Mouse (Mus musculus) adrenal gland, adult 8-10 months (tissue): ENCODE data around the gene Atp2b1. TPM values are rescaled to one million over a fixed set of nuclear protein-coding genes. Genes with fewer than 3 reads are reported as not detected.
"Not testable (repeated sequence)": the region's sequence is repeated elsewhere in the genome, so short reads cannot be mapped to it uniquely, and the experiment has no call there.

ENCODE experiments used
- DNase-seq: peaks from one replicate; pipeline ENCODE4 v3.0.0; 2022
- total RNA-seq, 4 experiments: library from RNA; stranded (reverse); gene quantifications; 2 replicates each; pipeline ENCODE4 v1.2.4; 2022

The Atp2b1 gene
- total RNA-seq, 4 experiments from 2014 or later = 48.0 to 69.1 (median 53.3) TPM

GRCm38 (mm10) chr10:98966407-98967215, 52.4 kb downstream of the Atp2b1 start:
- no peak for DNase-seq

GRCm38 (mm10) chr10:98967240-98967891, 53.2 kb downstream of the Atp2b1 start:
- no peak for DNase-seq

GRCm38 (mm10) chr10:98970917-98971316, 56.7 kb downstream of the Atp2b1 start:
- no peak for DNase-seq

GRCm38 (mm10) chr10:98972359-98972758, 58.2 kb downstream of the Atp2b1 start:
- DNase-seq = no peak

- no peak for DNase-seq
These were observed 58.9 kb downstream of the Atp2b1 start for GRCm38 (mm10) chr10:98972912-98973605.

- no peak for DNase-seq
These were observed 60.4 kb downstream of the Atp2b1 start for GRCm38 (mm10) chr10:98974645-98975044.

GRCm38 (mm10) chr10:98975611-98976010, 61.4 kb downstream of the Atp2b1 start:
- no peak for DNase-seq

- no peak for DNase-seq
These were observed 62.8 kb downstream of the Atp2b1 start for GRCm38 (mm10) chr10:98976877-98977494.

- no peak for DNase-seq
These were observed 64.6 kb downstream of the Atp2b1 start for GRCm38 (mm10) chr10:98978766-98979165.

GRCm38 (mm10) chr10:98979296-98979695, 65.1 kb downstream of the Atp2b1 start:
- no peak for DNase-seq

GRCm38 (mm10) chr10:98979951-98980350, 65.7 kb downstream of the Atp2b1 start:
- DNase-seq = no peak

GRCm38 (mm10) chr10:98991964-98992363, 77.8 kb downstream of the Atp2b1 start:
- no peak for DNase-seq

- DNase-seq = no peak
These were observed 79.0 kb downstream of the Atp2b1 start for GRCm38 (mm10) chr10:98993186-98993585.

- DNase-seq = not testable (repeated sequence)
These were observed 81.0 kb downstream of the Atp2b1 start for GRCm38 (mm10) chr10:98995016-98995747.

- no peak for DNase-seq
These were observed 90.7 kb downstream of the Atp2b1 start for GRCm38 (mm10) chr10:99004866-99005265.

- DNase-seq = no peak
These were observed 96.9 kb downstream of the Atp2b1 start for GRCm38 (mm10) chr10:99011084-99011483.

- no peak for DNase-seq
These were observed 97.9 kb downstream of the Atp2b1 start for GRCm38 (mm10) chr10:99012086-99012485.

GRCm38 (mm10) chr10:99014737-99015136, 100.5 kb downstream of the Atp2b1 start:
- no peak for DNase-seq

GRCm38 (mm10) chr10:99016996-99017395, 102.8 kb downstream of the Atp2b1 start:
- DNase-seq = no peak

- no peak for DNase-seq
These were observed 113.3 kb downstream of the Atp2b1 start for GRCm38 (mm10) chr10:99027462-99027861.

- DNase-seq = no peak
These were observed 115.6 kb downstream of the Atp2b1 start for GRCm38 (mm10) chr10:99029844-99030243.
